Mouse (Mus musculus) heart, postnatal 0 days (tissue): Measurements from ENCODE around the gene Pomgnt2. TPM values are rescaled to one million over a fixed set of nuclear protein-coding genes. Genes with fewer than 3 reads are reported as not detected.

ENCODE experiments used
- ATAC-seq: fragments of 200-750 bp; cut with Nextera tagmentation; 2 replicates; pipeline ENCODE4 v1.8.0; 2017; ENCODE audit warnings: low read depth, moderate number of reproducible peaks, moderate library complexity; ENCODE audit not compliant: insufficient read depth
- DNase-seq: peaks from one replicate; pipeline ENCODE4 v3.0.0-alpha.2; 2016; ENCODE audit warnings: low spot score
- H3K27ac ChIP-seq: fragments of 300-500 bp; sonication (generic); 2 replicates; pipeline ENCODE4 v1.5.1; 2014; ENCODE audit warnings: low read depth, mild to moderate bottlenecking
- H3K27me3 ChIP-seq: fragments of 300-500 bp; sonication (generic); 2 replicates; pipeline ENCODE4 v1.6.1; 2014; ENCODE audit warnings: low read length, mixed read lengths; ENCODE audit not compliant: control insufficient read depth, insufficient read depth
- H3K36me3 ChIP-seq: fragments of 300-500 bp; sonication (generic); replicated peaks from 2 replicates; pipeline ENCODE4 v1.6.1; 2014; ENCODE audit warnings: low read length, mixed read lengths; ENCODE audit not compliant: control insufficient read depth, insufficient read depth
- H3K4me1 ChIP-seq: fragments of 300-500 bp; sonication (generic); 2 replicates; pipeline ENCODE4 v1.6.1; 2014; ENCODE audit warnings: antibody characterized with exemption; ENCODE audit not compliant: control insufficient read depth, insufficient read depth
- H3K4me2 ChIP-seq: fragments of 300-500 bp; sonication (generic); 2 replicates; pipeline ENCODE4 v1.6.1; 2014; ENCODE audit warnings: low read depth, mild to moderate bottlenecking, low read length, moderate library complexity
- H3K4me3 ChIP-seq: fragments of 300-500 bp; sonication (generic); 2 replicates; pipeline ENCODE4 v1.5.1; 2014; ENCODE audit warnings: low read depth, low read length
- H3K9ac ChIP-seq: fragments of 300-500 bp; sonication (generic); replicated peaks from 2 replicates; pipeline ENCODE4 v1.6.1; 2014; ENCODE audit warnings: low read depth, low read length, mixed read lengths
- H3K9me3 ChIP-seq: fragments of 300-500 bp; sonication (generic); replicated peaks from 2 replicates; pipeline ENCODE4 v1.6.1; 2016; ENCODE audit warnings: low read length; ENCODE audit not compliant: control insufficient read depth
- CTCF ChIP-seq: IDR thresholded peaks from 2 replicates; pipeline ENCODE4 v1.5.1; 2016; ENCODE audit warnings: antibody characterized with exemption, control low read depth, low read depth
- EP300 ChIP-seq: IDR thresholded peaks from 2 replicates; pipeline ENCODE4 v1.6.1; 2016; ENCODE audit warnings: antibody characterized with exemption, low read depth
- WGBS: fragments of 180-500 bp; shearing (Covaris S2); extraction: QIAGEN DNeasy Blood & Tissue Kit; methylation state at CpG from one replicate; pipeline ENCODE4 v1.1.7; 2014; 5-methylcytosine and 5-hydroxymethylcytosine counted together
- polyA plus RNA-seq: library from polyadenylated mRNA; unstranded; fragments of >200 nt; fragmentation: Nextera tagmentation; extraction: Ambion mirVana; gene quantifications from 2 replicates; pipeline ENCODE4 v1.2.1, GENCODE M21; 2015
- total RNA-seq: library from RNA; depleted of rRNA; stranded (reverse); fragments of >200 nt; gene quantifications from 2 replicates; pipeline ENCODE4 v1.2.3, GENCODE M21; 2014; ENCODE audit warnings: low replicate concordance

Pomgnt2 gene
- total and polyA plus RNA-seq, 2 experiments from 2014 or later: 6.9 to 14.2 TPM

- no peak overlapping the region for H3K9ac ChIP-seq
- no peak for ATAC-seq
- no peak overlapping the region for H3K4me3 ChIP-seq
- H3K9me3 ChIP-seq: no peaks in the 10 kb centered on the region
- no peak for TF ChIP-seq EP300
- no peak for TF ChIP-seq CTCF
- DNase-seq: no peak
- H3K27ac ChIP-seq: no peak overlapping the region
- 85% methylated on average over 2 of the region's 2 CpGs for WGBS
- no peaks in the 10 kb centered on the region for H3K4me1 ChIP-seq
- H3K4me2 ChIP-seq: no peak overlapping the region
- H3K27me3 ChIP-seq: no peaks in the 10 kb centered on the region
- no peaks in the 10 kb centered on the region for H3K36me3 ChIP-seq
These were observed 13.8 kb upstream of the Pomgnt2 start for GRCm38 (mm10) chr9:122010751-122011150.

GRCm38 (mm10) chr9:122008876-122009275, 12.0 kb upstream of the Pomgnt2 start:
- DNase-seq (no peak), ATAC-seq (no peak)
- H3K36me3 ChIP-seq: no peaks in the 10 kb centered on the region
- no peak for TF ChIP-seq CTCF
- no peak for TF ChIP-seq EP300
- 42% methylated on average over 2 of the region's 2 CpGs for WGBS
- H3K4me2 ChIP-seq: no peak overlapping the region
- H3K9me3 ChIP-seq: no peaks in the 10 kb centered on the region
- H3K4me1 ChIP-seq: no peaks in the 10 kb centered on the region
- H3K27ac ChIP-seq: no peak overlapping the region
- no peak overlapping the region for H3K4me3 ChIP-seq
- no peaks in the 10 kb centered on the region for H3K27me3 ChIP-seq
- no peak overlapping the region for H3K9ac ChIP-seq

- Histone ChIP-seq H3K4me2 (no peak overlapping the region), H3K4me3 (no peak overlapping the region), H3K9me3 (no peaks in the 10 kb centered on the region), H3K4me1 (no peaks in the 10 kb centered on the region), H3K36me3 (no peaks in the 10 kb centered on the region), H3K27ac (no peak overlapping the region), H3K9ac (no peak overlapping the region), H3K27me3 (no peaks in the 10 kb centered on the region)
- TF ChIP-seq CTCF (no peak), EP300 (no peak)
- ATAC-seq (no peak), DNase-seq (no peak)
- 8% methylated on average over 7 of the region's 7 CpGs for WGBS
These were observed 9.7 kb upstream of the Pomgnt2 start for GRCm38 (mm10) chr9:122006609-122007008.

- ATAC-seq (no peak), DNase-seq (no peak)
- Histone ChIP-seq H3K9me3 (no peaks in the 10 kb centered on the region), H3K9ac (no peak overlapping the region), H3K27me3 (no peaks in the 10 kb centered on the region), H3K36me3 (no peaks in the 10 kb centered on the region), H3K27ac (no peak overlapping the region), H3K4me3 (no peak overlapping the region), H3K4me1 (no peaks in the 10 kb centered on the region), H3K4me2 (no peak overlapping the region)
- TF ChIP-seq CTCF: no peak
- no peak for TF ChIP-seq EP300
- WGBS: 89% methylated on average over 2 of the region's 2 CpGs
These were observed 9.3 kb upstream of the Pomgnt2 start for GRCm38 (mm10) chr9:122006175-122006574.

GRCm38 (mm10) chr9:121997978-121998377, 1.1 kb upstream of the Pomgnt2 start:
- no peak for ATAC-seq
- no peaks in the 10 kb centered on the region for H3K4me1 ChIP-seq
- DNase-seq: no peak
- TF ChIP-seq CTCF (no peak), EP300 (no peak)
- H3K27me3 ChIP-seq: no peaks in the 10 kb centered on the region
- no peak overlapping the region for H3K9ac ChIP-seq
- no peaks in the 10 kb centered on the region for H3K36me3 ChIP-seq
- no peak overlapping the region for H3K4me3 ChIP-seq
- H3K4me2 ChIP-seq: no peak overlapping the region
- 77% methylated on average over 4 of the region's 4 CpGs for WGBS
- H3K27ac ChIP-seq: no peak overlapping the region
- no peaks in the 10 kb centered on the region for H3K9me3 ChIP-seq

GRCm38 (mm10) chr9:121995508-121996131, 1.3 kb downstream of the Pomgnt2 start:
- ATAC-seq (peak; percentile 82), DNase-seq (peak; percentile 76)
- Histone ChIP-seq H3K4me3 (peak overlapping the region; percentile 76), H3K27ac (no peak overlapping the region), H3K9me3 (no peaks in the 10 kb centered on the region), H3K27me3 (no peaks in the 10 kb centered on the region), H3K9ac (peak overlapping the region; percentile 77), H3K4me2 (peak overlapping the region; percentile 100), H3K4me1 (no peaks in the 10 kb centered on the region), H3K36me3 (no peaks in the 10 kb centered on the region)
- no peak for TF ChIP-seq CTCF
- TF ChIP-seq EP300: no peak
- under 1% methylated on average over 53 of the region's 53 CpGs for WGBS
